Mouse (Mus musculus): ENCODE data around the gene Kcnh7.

Gene Kcnh7

GRCm38 (mm10) chr2:62646014-62646645, 538.0 kb downstream of the Kcnh7 start, which contains the start of gene Ifih1:
TSS of gene Ifih1 (minus strand) at chr2:62646255.
- peak; percentile 73 for DNase-seq (ENCODE audit: extremely low spot score)

- DNase-seq (ENCODE audit: extremely low spot score): peak; percentile 17
These were observed 538.6 kb downstream of the Kcnh7 start for GRCm38 (mm10) chr2:62645475-62645874.

- no peak for DNase-seq (ENCODE audit: extremely low spot score)
These were observed 539.2 kb downstream of the Kcnh7 start for GRCm38 (mm10) chr2:62644891-62645290.

Data from embryo, embryonic 9.5 days (tissue).